Mouse (Mus musculus) urinary bladder, postnatal 0 days (tissue): Measurements from ENCODE around the gene Olfr1323. TPM values are rescaled to one million over a fixed set of nuclear protein-coding genes. Genes with fewer than 3 reads are reported as not detected.

Experiments
- polyA plus RNA-seq: library from polyadenylated mRNA; unstranded; fragments of >200 nt; fragmentation: Nextera tagmentation; extraction: Ambion mirVana; gene quantifications from 2 replicates; pipeline ENCODE4 v1.2.1, GENCODE M21; 2015

Olfr1323 gene
- polyA plus RNA-seq = not detected in 2 replicates

DNA sequence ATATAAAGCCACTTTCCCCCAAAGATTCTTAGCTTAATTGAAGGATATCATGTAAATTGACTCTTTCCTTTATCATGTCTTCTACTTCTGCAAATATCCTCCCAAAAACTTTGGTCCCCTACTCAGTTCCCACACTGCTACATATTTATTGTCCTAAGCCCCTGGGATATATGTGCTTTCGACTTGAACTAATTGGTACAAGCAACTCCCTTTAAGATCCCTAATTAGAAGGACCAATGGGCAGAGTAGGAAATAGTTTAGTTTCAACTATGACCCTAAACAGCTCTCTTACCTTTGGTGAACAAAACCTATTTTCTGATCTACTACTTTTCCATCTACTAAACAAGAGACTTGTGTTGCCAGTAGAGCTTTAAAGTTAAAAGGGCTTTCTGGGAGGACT is at the start of gene Olfr1323:
Gene Olfr1323 (minus strand): TSS at position 101 of the 400 bp plus-strand sequence.

Other genes starting within 250 kb of the Olfr1323 start
- gene Igsf1, start 221.6 kb downstream of the Olfr1323 start, polyA plus RNA-seq = 1.6 and 1.9 TPM in 2 replicates
- gene Olfr1322, start 127.9 kb downstream of the Olfr1323 start, polyA plus RNA-seq = not detected in 2 replicates